Mouse (Mus musculus) urinary bladder, adult 2 months (tissue): ENCODE measurements around the gene 2410004B18Rik. TPM values are rescaled to one million over a fixed set of nuclear protein-coding genes. Genes with fewer than 3 reads are reported as not detected.

Source experiments
- DNase-seq: peaks from one replicate; pipeline ENCODE4 v3.0.0; 2022; ENCODE audit warnings: low spot score
- polyA plus RNA-seq: library from polyadenylated mRNA; depleted of rRNA; stranded (reverse); fragments of >200 nt; gene quantifications from 2 replicates; pipeline ENCODE4 v1.2.3, GENCODE M21; 2012

2410004B18Rik gene
- polyA plus RNA-seq, 1 experiment, result 23.1 TPM

DNA sequence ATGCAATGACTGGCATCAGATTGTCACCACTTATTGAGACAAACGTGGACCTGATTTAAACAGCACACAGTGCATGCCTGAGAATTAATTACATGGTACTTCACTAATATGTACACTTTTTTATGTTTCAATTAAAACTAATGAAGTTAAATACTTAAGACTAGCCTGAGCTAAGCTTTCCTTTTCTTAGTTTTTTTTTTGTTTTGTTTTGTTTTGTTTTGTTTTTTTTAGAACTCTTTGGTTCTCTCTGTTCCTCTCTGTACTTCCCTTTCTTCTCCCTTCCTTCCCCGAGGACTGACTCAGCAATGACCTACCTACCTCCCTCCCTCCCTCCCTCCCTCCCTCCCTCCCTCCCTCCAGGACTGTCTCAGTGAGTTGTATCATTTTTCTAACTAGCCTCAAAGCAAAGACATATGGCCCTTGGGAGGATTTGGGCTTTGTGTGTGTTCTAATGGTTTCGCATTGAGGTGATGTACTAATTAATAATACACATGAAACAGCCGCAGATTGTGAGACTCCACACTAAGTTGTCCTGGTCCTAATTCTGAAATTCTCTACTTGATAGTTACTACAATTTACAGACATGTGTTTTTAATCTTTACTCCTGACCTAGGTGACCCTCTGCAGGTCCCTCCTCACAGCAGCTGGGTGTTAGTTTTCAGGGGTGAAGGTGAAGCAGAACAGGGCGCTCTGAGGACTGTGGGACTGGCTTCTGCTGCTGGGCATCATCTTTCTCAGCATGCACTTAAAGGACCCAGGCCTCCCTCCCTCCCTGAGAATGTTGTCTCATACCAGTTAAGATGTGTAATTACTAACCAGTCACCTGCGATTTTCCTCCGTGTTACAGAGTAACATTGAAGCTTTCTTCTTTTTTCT is 8.1 kb upstream of the 2410004B18Rik start:
- no peak for DNase-seq

DNA sequence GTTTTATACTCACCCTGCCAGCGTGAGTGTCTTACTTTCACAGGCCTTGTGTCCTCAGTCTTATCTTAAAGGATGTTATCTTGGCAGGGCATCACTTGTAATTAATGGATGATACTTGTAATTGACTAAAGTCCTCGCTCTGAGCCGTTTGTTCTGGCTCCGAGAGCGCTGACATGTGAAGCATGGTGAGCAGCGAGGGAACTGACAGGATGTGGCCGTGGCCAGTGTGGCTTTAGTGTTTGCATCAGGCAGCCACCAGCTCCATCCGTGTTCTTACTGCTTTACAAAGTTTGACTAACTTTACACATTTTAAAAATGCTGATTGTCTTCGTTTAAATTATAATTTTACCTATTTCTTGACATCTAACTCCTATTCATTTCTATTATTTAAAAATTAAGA is 4.0 kb upstream of the 2410004B18Rik start:
- no peak for DNase-seq

DNA sequence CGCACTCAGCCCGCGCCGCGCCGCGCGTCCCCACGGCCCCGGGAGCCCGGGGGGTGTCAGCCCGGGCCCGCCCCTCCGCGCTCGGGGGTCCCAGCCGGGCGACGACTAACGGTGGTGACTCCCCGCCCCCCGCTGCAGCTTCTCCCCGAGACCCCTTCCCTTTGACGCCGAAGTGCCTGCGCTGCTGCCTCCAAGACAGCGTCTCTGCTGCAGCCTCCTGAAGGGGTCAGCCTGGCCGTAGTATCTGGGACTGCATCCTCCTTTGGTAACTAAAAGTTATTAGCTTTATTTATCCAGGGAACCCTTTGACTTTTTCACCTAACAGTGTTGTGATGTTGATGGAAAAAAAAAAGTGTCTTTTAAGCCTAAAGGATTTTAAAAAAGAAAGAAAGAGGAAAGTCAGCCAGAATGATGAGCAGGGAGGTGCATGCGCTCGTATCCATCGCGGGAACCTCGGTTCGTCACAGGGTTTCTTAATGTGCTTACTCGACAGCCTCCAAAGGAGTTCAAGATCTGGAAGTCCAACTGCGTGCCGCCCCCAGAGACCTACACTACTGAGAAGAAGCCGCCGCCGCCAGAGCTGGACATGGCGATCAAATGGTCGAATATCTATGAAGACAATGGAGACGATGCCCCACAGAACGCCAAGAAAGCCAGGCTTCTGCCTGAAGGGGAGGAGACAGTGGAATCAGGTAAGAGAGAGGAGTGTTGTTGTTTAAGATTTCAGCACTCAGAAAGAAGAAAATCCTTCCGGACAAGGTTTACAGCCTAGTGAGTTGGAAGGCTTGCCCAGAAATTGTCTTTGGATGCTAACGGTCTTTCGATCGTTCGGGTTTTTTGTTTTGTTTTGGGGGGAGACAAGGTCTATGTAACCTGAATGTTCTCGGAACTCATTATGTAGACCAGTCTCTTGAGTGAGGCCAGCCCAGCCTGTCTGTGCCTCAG is 863 bp downstream of the 2410004B18Rik start:
- no peak for DNase-seq

DNA sequence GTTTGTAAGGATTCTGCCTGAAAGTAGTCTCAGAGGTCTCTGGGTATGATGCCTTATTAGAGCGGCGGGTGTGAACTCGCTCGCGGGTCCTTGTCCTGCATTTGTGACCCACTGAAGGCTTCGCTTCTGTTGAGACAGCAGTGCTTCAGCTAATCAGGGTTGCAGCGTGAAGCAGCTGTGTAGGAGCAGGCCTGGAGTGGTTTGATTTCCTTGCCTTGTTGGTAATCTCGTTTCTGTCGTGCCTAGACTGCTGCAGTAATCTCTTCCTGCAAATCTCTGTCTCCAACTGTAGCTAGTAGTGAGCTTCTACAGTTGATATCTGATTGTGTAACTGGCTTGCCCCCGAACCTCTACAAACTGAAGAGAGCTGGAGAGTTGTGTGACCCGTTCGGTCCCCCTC is 1.6 kb downstream of the 2410004B18Rik start:
- no peak for DNase-seq

DNA sequence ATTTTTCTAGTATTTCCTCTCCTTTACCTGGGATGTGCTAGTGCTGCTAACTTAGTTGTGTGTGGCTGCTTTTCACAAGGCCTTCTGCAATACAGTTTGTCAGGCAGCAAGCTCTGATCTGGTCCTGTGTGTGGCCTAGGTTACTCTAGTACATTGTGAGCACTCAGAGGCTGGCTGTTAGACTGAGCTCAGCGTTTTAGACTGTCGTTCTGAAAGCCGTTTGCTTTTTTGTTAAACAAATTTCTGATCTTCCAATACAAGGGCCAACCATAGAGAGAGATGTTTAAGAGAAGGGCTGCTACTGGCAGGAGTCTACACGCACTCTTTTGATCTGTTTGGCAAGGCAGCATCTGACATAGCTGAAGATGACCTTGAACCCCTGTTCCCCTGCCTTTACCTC is 2.2 kb downstream of the 2410004B18Rik start:
- DNase-seq, result no peak

DNA sequence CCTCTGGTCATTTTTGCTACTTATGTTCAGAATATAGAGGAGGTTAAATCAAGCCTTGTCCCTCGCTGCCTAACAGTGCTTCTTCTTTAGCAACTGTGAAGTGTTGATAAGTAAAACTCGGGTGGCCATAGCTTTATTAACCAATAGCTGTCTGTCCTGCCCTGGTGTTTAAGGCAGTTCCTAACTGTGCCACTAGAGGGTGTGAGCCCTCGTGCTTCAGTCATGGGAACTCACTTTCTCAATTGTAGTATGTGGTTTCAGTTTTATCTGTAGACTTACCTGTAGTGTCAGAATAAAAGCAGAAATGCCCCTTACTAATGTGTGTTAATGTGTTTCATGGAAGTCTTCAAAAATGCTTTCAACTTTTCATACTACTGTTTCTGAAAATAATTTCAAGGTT is 4.2 kb downstream of the 2410004B18Rik start:
- DNase-seq, result no peak

DNA sequence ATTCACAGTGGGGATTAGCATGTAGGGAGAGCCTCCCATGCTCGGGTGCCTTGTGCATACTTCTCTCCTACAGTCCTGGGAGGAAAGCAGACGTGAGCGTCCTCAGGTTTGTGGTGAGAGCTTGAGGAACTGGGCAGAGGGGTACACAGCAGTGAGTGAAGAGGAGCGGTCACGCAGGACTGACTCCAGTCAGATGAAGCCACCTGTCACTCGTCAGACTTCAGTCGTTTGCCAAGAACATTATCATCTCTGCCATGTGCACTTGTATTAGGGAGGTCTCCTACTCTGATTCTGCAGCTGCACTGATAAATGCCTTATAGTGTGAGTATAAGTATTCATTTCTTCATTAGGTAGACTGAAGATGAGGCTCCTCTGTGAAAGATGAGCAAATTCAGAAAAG is 6.5 kb downstream of the 2410004B18Rik start:
- DNase-seq, result no peak

DNA sequence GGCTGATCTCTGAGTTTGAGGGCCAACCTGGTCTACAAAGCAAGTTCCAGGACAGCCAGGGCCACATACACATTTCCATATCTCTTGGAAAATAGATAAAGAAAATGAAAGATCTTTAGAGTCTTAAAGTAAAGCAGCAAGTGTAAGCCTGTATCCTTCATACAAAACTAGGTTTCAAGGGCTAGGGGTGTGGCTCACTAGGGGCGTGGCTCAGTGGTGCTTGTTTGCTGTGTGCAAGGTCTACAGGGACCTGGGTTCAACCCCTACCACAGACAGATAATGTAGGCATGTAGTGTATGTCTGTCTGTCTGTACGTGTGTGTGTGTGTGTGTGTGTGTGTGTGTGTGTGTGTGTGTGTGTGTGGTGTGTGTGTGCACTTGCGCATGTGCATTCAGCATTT is 8.1 kb downstream of the 2410004B18Rik start:
- no peak for DNase-seq

DNA sequence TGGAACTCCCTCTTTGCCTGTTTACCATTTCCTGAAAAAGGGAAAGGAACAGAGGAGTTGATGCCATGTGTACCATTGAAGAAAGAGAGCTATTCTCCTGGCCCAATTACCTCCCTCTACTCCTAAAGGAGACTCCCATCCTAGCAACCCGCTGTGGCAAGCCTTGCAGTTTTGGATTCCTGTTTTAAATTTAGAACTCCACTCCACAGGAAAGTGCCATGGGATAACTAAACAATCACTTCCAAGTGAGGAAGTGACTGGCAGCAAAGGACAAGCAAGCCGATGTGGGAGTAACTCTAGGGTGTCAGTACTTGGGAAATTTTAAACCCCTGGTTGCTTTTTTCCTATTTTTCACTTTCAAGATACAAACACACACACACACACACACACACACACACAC is 8.8 kb downstream of the 2410004B18Rik start:
- no peak for DNase-seq

DNA sequence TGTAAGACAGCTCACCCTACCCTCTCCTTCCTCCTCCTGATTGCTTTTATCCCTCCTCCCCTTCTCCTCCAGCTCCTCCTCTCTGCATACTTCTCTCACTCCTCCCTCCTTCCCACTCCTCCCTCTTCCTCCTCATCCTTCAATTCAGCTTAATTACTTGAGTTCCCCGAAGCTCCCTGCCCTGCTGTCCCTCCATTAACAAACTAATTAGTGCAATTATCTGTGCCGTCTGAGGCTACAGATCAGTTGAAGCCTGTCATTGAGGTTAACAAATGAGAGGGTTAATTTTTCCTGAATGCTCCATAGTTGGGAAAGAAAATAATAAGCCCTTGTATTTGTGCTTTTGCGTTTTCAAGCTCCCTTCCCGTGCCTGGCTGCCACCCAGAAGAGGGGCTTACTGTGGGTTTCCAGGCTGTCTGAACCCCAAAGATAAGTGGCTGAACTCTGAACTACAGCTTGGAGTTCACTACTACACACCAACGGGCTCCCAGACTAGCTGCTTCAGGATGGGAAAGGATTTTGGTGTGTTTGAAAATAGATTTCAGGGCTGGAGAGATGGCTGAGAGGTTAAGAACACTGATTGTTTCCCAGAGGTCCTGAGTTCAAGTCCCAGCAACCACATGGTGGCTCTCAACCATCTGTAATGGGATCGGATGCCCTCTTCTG is 9.9 kb downstream of the 2410004B18Rik start:
- DNase-seq, result no peak

DNA sequence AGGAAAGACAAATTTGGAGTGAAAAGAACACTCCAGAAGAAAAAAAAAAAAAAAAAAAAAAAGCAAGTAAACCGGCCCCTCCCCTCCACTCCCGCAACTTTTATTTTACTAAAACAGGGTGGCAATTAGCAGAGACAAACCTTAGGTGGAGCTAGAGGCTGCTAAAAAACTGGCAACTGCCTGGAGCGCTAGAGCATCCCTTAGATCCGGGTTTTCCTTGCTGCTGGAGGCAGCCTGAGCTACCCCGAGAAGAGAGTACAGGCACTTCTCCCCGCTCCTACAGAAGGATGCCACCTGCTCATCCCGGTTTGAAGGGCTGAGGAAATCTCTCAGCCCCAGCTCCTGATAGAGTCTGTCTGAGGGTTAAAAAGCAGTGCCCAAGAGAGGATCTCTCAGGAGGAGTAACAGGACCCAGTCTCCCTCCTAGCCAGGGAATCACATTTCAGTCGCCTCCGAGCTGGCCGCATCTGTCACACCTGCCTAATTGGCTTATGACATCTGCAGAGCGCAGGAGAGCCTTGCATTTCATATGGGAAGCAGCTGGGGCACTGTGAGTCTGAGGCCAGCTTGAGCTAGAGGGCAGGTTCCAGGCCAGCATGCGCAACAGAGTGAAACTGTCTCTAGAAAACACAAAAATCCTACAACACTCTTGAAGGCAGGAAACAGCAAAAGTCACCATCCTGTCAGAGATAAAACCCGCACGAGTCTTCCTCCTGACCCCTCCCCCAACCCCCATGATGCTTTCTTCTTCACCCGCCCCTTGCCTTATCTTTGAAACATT is 12.4 kb downstream of the 2410004B18Rik start:
- no peak for DNase-seq

DNA sequence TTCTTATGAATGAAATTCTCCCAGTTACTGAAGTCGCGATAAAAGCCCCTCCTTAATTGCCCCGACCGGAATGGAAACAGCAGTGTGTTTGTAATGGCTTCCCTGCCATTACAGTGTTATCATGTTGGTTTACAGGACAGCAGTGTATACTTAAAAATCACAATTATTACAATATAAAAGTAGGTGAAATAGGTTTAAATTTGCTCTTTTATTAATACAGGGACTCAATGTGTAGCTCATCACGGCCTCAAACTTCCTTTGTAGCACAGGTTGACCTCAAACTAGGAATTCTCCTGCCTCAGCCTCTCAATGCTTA is 13.0 kb downstream of the 2410004B18Rik start:
- DNase-seq, result no peak

DNA sequence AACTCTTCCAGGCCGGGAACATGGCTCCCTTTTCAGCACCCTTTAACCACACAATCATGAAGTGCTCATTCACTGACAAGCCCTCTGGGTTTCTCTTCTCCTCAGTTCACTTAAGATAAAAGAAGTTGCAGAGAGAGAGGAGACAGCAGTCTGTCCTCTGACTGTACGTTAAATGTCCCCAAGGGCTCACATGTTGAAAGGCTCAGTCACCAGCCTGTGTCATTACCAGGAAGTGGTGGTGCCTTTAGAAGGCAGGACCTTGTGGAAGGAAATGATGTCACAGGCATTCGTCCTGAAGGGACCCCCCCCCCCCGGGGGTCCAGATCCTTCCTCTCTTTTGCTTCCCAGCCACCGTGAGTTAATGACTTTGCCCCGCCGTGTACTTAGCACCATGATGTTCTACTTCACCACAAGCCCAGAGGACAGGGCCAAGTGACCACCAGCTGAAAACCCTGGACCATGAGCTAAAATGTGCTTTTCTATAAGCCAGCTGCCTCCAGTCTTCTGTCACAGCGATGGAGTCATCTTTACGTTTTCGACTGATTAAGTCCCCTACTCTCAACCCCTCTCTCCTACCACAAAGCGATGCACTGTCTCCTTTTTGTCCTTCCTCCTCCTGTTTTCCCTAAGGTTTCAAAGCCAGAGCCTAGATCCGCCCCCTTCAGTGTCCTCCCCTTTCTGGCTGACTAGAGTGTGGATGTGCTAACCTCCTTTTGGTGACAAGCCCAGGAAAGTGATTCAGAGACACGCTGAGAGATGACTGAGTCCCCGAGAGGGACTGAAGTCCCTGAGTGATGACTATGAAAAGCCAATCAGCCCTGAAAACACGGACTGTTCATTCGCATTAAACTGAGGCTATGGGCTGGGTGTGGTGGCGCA is 13.7 kb downstream of the 2410004B18Rik start:
- no peak for DNase-seq

DNA sequence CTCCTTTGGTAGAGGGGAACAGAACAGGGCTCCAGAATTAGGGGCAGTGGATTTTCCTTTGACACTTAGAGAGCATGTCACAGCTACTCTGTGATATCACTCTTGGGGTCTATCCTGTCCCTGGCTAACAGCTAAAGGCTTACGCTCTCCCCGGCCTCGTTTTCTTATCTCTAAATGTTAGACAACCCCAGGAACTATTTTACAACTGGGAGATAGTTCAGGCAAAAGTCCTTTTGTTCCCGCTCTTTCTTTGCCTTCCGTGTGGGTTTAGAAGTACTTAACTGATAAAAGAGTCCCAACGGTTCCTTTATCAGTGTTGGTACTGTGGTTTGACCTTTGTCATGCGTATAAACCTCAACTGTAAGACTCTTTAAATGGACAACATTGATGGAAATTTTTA is 15.1 kb downstream of the 2410004B18Rik start:
- no peak for DNase-seq

DNA sequence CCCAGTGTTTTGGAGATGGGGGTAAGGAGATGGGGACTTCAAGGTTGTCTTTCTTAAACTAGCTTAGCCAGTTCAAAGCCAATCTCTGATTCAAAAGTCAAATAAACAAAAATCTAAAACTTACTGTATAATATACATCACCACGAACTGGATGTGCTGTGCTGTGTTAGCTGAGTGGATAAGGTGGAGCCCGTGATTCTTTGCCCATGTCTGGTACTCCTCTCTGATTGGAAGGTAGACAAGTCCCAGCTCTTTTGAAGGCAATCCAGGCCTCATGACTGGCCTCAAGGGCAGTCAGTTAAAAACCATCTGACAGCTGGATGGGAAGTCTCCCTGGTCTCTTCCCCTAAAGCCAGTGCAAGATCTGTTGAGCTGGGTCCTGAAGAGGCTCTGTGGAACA is 15.6 kb downstream of the 2410004B18Rik start:
- no peak for DNase-seq

DNA sequence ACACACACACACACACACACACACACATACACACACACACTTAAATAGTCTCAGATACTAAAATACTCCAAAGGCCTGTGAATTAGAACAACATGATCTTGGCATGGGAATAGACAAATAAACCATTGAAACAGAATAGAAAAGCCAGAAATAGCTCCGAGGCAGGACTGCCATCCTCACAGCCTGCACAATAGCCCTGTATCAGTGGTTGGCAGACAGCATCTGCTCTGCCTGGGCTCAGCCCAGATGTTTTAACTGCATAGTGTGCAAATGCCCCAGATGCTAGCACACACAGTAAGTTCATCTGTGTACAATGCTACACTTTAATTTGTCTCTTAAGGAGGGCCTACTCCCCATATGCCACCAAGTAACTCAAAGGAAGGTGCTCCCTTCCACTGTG is 22.0 kb downstream of the 2410004B18Rik start:
- DNase-seq, result no peak

DNA sequence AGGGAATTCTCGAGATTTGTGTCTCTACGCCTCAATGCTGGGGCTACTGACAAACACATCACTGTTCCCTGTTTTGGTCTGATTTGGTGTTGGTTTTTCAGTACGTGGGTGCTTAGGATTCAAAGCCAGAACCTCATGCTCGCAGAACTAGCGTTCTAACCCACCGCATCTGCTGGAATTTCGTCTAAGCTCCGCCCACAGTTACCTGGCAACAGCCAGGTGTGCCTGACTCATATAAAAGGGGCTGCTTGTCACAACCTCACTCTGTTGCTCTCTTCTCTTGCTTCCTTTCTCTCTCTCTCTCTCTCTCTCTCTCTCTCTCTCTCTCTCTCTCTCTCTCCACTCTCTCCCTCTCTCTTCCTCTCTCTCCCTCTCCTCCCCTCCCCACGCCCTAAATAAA is 24.6 kb downstream of the 2410004B18Rik start:
- no peak for DNase-seq

DNA sequence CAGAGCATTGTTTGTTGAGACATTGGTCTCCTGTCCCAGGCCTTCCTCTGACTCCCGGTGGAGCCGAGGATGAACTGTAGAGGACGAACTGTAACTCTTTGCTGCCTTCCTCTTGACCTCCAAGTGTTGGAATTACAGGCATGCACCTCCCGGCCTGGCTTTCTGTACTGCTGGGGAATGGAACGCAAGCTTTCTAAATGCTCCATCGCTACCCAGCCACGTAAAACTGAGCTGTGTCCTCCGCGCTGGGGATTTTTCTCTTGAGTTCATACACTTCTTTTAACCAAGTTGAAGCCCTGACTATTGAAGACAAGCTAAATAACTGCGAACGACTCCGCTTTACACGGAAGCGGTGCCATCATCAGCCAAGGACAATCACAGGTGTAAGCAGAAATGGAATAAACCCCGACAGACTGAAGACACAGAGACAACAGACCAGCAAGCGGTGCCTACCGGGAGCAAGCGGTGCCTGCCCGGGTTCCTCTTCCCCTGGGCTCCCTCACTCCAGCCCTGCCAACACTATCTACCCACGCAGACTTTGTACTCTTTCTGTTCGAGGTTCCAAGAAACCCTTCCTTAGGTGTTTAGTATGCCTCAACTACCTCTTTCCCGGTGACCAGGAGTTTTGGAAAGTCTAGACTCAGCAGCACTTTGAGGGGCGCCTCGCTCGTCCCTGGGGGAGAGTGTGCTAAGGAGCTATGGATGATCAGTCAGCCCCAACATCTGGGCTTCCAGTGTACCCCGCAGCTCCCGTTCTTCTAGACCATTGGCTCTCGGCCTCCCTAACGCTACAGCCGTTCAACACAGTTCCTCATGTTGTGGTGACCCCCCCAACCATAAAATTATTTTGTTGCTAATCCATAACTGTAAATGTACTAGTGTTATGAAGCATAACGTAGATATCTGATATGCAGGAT is 25.5 kb downstream of the 2410004B18Rik start:
- no peak for DNase-seq

DNA sequence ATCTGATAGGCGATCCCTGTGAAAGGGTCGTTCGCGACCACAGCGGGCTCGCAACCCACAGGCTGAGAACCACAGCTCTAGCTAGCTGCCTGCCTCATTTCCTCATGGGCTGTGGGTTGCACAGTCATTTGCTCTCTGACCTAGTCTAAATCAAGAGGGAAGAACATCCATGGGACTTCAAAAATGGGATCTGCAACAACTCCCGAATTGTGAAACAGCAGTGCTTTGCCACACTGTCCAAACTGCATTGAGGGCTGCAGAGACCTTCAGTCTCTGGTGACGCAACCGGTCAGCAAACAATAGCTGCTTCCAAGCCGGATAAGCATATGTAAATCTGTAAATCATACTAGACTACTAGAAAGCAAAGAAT is 26.2 kb downstream of the 2410004B18Rik start:
- DNase-seq, result no peak

DNA sequence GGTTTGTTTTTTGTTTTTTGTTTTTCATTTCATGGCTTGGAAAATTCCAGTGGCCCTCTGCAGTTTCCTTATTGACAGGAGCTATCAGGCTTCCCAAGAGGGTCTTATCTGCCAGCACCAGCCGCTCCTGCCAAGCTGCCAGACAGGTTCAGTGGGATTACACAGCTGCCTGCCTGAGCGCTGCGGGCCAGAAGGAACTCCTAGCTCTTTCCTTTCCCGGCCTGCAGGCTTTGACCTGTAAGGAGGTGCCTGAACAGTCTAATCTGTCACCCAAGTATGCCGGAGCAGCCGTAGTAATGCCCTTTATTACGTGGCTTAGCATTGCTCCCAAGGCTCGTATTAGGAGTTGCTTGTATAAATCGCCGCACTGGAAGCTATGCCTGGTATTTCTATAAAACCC is 26.7 kb downstream of the 2410004B18Rik start:
- DNase-seq, result peak; percentile 56
